Mouse (Mus musculus): ENCODE results near the gene Lrrc36. TPM values are rescaled to one million over a fixed set of nuclear protein-coding genes. Genes with fewer than 3 reads are reported as not detected.

The Lrrc36 gene
- polyA plus RNA-seq, 1 experiment, result 0.07 TPM

DNA sequence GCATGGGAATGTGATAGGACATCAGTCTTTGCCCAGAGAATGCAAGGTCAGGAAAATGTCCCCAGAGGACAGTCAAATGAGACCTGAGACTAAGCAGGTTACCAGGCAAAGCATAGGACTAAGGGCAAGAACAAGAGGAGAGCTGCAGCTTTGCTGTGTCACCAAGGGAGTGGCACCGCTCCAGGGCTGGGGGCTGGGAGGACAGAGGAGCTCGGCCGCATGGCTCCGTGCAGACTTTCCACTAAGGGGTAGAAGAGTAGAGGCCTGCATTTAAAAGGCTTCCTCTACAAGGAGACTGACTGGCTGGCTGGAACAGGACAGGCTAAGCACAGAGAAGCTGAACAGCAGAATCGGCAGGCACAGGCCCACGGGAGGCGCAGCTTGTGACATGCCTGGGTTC, 51.2 kb downstream of the Lrrc36 start:
- H3K36me3 ChIP-seq (ENCODE audit: control insufficient read depth, insufficient read depth, low read length), result no peaks in the 10 kb centered on the region
- no peaks in the 10 kb centered on the region for H3K4me1 ChIP-seq (ENCODE audit: control insufficient read depth, insufficient read depth, insufficient read length)
- WGBS, result 58% methylated on average over 7 of the region's 7 CpGs
- no peak overlapping the region for H3K4me3 ChIP-seq (ENCODE audit: extremely low read depth, insufficient read depth, insufficient read length)
- DNase-seq (ENCODE audit: low read depth in 1 of 2, low spot score in 2 of 2), result no peak
- H3K27ac ChIP-seq (ENCODE audit: insufficient read depth, low read length), result no peak overlapping the region
- no peaks in the 10 kb centered on the region for H3K27me3 ChIP-seq (ENCODE audit: control insufficient read depth, insufficient read depth, low read length)
- TF ChIP-seq POLR2A (IDR thresholded peaks at IDR 0.05; ENCODE audit: low read depth, low read length), result no peak
- no peak for TF ChIP-seq CTCF (IDR thresholded peaks at IDR 0.05; ENCODE audit: extremely low read depth, insufficient read depth, insufficient read length, insufficient replicate concordance)

DNA sequence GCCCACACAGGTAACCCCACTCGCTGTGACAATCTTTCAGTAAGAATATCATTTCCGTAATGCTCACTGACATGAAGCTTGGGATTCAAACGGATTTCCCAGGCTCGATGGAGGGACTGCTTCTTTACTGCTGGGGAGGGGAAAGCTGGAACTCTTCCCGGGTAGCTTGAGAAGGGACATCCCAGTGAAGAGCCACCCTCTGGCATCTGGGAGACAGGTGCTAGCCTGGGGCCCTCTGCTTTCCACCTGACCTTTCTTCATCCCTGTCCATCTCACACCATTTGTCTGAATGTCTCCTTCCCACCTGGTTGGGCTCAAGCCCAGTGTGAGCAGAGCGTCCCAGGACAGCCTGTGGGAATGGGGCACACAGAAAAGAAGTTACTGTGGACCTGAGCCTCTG, 52.9 kb downstream of the Lrrc36 start:
- Histone ChIP-seq H3K27ac (ENCODE audit: insufficient read depth, low read length) (no peak overlapping the region), H3K36me3 (ENCODE audit: control insufficient read depth, insufficient read depth, low read length) (no peaks in the 10 kb centered on the region), H3K4me3 (ENCODE audit: extremely low read depth, insufficient read depth, insufficient read length) (no peak overlapping the region), H3K27me3 (ENCODE audit: control insufficient read depth, insufficient read depth, low read length) (no peaks in the 10 kb centered on the region), H3K4me1 (ENCODE audit: control insufficient read depth, insufficient read depth, insufficient read length) (no peaks in the 10 kb centered on the region)
- DNase-seq (ENCODE audit: low read depth in 1 of 2, low spot score in 2 of 2), result no peak
- WGBS, result 86% methylated on average over 6 of the region's 6 CpGs
- TF ChIP-seq POLR2A (IDR thresholded peaks at IDR 0.05; ENCODE audit: low read depth, low read length) (no peak), CTCF (IDR thresholded peaks at IDR 0.05; ENCODE audit: extremely low read depth, insufficient read depth, insufficient read length, insufficient replicate concordance) (no peak)

- no peak for TF ChIP-seq POLR2A (IDR thresholded peaks at IDR 0.05; ENCODE audit: low read depth, low read length)
- no peak overlapping the region for H3K27ac ChIP-seq (ENCODE audit: insufficient read depth, low read length)
- no peak for DNase-seq (ENCODE audit: low read depth in 1 of 2, low spot score in 2 of 2)
- no peak overlapping the region for H3K4me3 ChIP-seq (ENCODE audit: extremely low read depth, insufficient read depth, insufficient read length)
- H3K27me3 ChIP-seq (ENCODE audit: control insufficient read depth, insufficient read depth, low read length), result no peaks in the 10 kb centered on the region; the same call in 1 of the 2 replicates
- H3K4me1 ChIP-seq (ENCODE audit: control insufficient read depth, insufficient read depth, insufficient read length), result no peaks in the 10 kb centered on the region
- WGBS, result 90% methylated on average over 7 of the region's 7 CpGs
- H3K36me3 ChIP-seq (ENCODE audit: control insufficient read depth, insufficient read depth, low read length), result no peaks in the 10 kb centered on the region
Observed at GRCm38 (mm10) chr8:105466700-105467291, 53.4 kb downstream of the Lrrc36 start.

DNA sequence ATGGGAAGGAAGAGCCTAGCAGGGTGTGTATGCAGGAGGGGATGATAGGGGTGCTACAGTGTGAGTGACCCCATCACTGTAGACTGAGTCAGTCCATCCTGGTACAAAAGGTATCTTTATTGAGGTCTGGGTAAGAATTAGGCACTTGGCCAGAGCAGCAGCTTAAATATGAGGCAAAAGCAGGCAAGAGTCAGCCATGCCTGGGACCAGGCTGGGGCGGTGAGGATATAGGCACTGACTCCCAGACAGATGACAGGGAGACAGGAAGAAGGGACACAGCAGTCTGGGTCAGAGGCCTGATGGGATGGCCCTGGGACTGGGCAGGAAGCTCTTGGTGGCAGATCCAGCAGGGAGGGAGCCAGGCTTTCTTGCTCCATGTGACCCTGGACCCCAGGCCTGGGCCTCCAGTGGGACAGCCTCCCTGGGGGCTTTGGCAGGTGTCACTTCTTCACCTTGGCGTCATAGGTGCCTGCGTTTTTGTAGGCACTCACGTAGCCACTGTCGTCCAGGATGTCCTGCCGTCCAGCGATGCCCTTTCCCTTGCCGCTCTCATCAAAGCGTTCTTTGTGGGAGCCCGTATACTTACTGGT, 54.1 kb downstream of the Lrrc36 start:
- H3K4me3 ChIP-seq (ENCODE audit: extremely low read depth, insufficient read depth, insufficient read length), result no peak overlapping the region
- no peaks in the 10 kb centered on the region for H3K4me1 ChIP-seq (ENCODE audit: control insufficient read depth, insufficient read depth, insufficient read length)
- H3K27me3 ChIP-seq (ENCODE audit: control insufficient read depth, insufficient read depth, low read length), result no peaks in the 10 kb centered on the region; the same call in 1 of the 2 replicates
- 97% methylated on average over 10 of the region's 10 CpGs for WGBS
- no peak overlapping the region for H3K27ac ChIP-seq (ENCODE audit: insufficient read depth, low read length)
- H3K36me3 ChIP-seq (ENCODE audit: control insufficient read depth, insufficient read depth, low read length), result no peaks in the 10 kb centered on the region
- no peak for DNase-seq (ENCODE audit: low read depth in 1 of 2, low spot score in 2 of 2)
- no peak for TF ChIP-seq POLR2A (IDR thresholded peaks at IDR 0.05; ENCODE audit: low read depth, low read length)
- no peak for TF ChIP-seq CTCF (IDR thresholded peaks at IDR 0.05; ENCODE audit: extremely low read depth, insufficient read depth, insufficient read length, insufficient replicate concordance)

GRCm38 (mm10) chr8:105468002-105468720, 54.8 kb downstream of the Lrrc36 start:
- Histone ChIP-seq H3K27me3 (ENCODE audit: control insufficient read depth, insufficient read depth, low read length) (no peaks in the 10 kb centered on the region; the same call in 1 of the 2 replicates), H3K4me1 (ENCODE audit: control insufficient read depth, insufficient read depth, insufficient read length) (no peaks in the 10 kb centered on the region), H3K36me3 (ENCODE audit: control insufficient read depth, insufficient read depth, low read length) (no peaks in the 10 kb centered on the region), H3K4me3 (ENCODE audit: extremely low read depth, insufficient read depth, insufficient read length) (no peak overlapping the region), H3K27ac (ENCODE audit: insufficient read depth, low read length) (no peak overlapping the region)
- 88% methylated on average over 27 of the region's 27 CpGs for WGBS
- no peak for TF ChIP-seq POLR2A (IDR thresholded peaks at IDR 0.05; ENCODE audit: low read depth, low read length)
- no peak for TF ChIP-seq CTCF (IDR thresholded peaks at IDR 0.05; ENCODE audit: extremely low read depth, insufficient read depth, insufficient read length, insufficient replicate concordance)
- DNase-seq (ENCODE audit: low read depth in 1 of 2, low spot score in 2 of 2), result no peak

DNA sequence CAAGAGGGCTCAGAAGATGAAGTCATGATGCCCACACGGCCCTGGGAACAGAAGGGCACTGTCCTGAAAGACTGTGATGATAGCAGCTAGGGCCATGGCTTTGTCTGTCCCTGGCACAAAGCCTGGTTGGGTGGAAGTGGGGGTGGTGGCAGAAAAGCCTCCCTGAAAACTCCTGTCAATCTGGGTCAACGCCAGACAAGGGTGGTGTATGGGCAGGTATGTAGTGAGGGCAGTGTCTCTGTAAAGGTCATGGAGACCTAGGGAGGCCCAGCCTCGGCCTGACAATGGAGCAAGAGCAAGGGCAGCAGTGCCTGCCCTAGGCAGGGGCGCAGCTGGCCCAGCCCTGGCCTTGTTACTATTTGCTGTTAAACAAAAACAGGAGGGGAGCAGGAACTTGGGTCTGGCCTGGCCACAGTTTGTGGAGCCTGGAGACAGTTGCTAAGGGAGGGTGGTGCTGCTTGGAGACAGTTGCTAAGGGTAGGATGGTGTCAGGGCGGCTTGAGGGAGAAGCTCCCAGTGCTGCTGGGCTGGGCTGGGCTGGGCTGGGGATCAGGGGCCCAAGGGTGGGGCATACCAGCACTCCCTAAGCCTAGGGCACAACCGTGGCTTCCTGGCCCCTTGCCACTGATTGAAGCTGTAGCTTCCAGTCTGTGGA, 55.8 kb downstream of the Lrrc36 start:
- Histone ChIP-seq H3K4me1 (ENCODE audit: control insufficient read depth, insufficient read depth, insufficient read length) (no peaks in the 10 kb centered on the region), H3K4me3 (ENCODE audit: extremely low read depth, insufficient read depth, insufficient read length) (no peak overlapping the region), H3K27me3 (ENCODE audit: control insufficient read depth, insufficient read depth, low read length) (no peaks in the 10 kb centered on the region; the same call in 1 of the 2 replicates), H3K27ac (ENCODE audit: insufficient read depth, low read length) (no peak overlapping the region), H3K36me3 (ENCODE audit: control insufficient read depth, insufficient read depth, low read length) (no peaks in the 10 kb centered on the region)
- DNase-seq (ENCODE audit: low read depth in 1 of 2, low spot score in 2 of 2), result no peak
- TF ChIP-seq POLR2A (IDR thresholded peaks at IDR 0.05; ENCODE audit: low read depth, low read length) (no peak), CTCF (IDR thresholded peaks at IDR 0.05; ENCODE audit: extremely low read depth, insufficient read depth, insufficient read length, insufficient replicate concordance) (no peak)
- WGBS, result 62% methylated on average over 6 of the region's 6 CpGs

Data from spleen, adult 2 months (tissue).